Mouse (Mus musculus) urinary bladder, postnatal 4 days (tissue): Measurements from ENCODE around the gene Tbc1d1.
"Not testable (repeated sequence)": the region's sequence is repeated elsewhere in the genome, so short reads cannot be mapped to it uniquely, and the experiment has no call there.

Experiments
- DNase-seq, 2 experiments: peaks; one replicate each; pipeline ENCODE4 v3.0.0; 2021 to 2022; ENCODE audit warnings: low spot score in 2 of 2

The Tbc1d1 gene

DNA sequence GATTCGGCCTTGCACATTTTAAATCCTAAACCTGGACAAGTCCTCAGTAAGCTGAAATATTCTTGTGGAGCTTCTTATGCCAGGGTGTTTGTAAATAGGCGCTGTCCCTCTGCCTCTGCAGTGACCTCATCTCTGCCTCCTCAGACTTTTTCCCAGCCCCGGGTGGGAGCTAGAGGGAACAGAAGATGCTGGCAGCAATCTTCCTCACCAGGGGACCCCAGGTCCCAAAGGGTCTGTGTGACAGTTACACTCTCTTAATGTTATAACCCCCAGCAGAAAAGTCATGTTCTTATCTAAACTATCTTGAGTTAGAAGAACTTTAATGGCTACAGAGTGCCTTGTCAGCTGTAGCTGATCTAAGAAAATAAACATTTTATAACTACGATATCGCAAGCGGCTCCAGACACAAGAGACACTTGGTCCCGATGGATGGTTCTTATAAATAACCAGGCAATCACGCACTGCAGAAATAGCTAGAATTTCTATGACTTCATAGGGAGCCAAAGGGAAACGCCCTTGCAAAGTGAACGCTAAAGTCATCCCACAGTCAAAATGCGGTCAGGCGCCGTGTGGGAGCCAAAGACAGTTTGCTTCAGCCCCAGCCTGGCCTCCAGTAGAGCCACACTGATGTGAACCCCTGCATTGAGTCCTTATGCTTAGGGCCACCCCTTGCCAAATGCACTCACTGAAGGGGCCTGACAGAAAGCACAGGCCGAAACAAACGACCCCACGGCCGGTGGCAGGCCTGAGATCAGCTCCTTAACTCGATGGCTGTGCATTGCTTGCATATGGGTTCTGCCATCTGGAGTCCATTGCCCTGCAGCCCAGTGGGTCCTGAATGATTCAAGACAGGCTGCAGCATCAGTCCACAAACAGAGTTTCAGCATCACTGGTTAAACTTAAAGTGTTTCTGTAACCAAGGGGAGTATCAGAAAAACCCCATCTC, 202.8 kb downstream of the Tbc1d1 start:
- DNase-seq = no peak

DNA sequence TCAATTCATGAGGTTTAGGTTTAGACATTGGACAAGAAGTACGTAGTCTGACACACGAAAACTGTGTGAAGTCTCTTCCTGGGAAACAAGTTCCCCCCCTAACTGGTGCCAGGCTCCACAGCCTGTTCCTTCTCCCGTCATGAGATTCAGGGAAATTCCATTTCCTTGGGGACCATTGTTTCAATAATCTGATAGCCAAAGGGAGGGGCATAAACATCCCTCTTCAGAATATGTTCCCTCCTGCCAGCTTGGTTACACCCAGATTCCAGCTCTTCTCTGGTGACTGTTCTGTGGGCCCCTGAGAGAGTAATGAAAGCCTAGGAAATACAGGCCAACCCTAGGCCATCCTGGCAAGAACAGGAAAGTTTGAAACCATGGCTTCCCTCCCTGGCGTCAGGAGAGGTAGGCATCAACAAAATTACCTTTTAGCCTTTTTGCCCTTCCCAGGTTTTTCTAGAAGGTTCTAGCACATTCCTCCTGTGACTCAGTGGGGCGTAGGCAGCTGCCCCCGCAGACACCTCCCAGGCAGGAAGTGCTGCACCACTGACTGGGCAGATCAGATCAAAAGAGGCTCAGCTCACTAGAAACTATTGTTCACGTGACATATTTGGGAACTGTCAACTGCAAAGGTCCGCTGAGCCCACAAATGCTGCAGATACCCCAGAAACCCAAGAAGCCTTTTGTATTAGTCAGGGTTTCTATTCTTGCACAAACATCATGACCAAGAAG, 204.2 kb downstream of the Tbc1d1 start:
- DNase-seq = no peak

DNA sequence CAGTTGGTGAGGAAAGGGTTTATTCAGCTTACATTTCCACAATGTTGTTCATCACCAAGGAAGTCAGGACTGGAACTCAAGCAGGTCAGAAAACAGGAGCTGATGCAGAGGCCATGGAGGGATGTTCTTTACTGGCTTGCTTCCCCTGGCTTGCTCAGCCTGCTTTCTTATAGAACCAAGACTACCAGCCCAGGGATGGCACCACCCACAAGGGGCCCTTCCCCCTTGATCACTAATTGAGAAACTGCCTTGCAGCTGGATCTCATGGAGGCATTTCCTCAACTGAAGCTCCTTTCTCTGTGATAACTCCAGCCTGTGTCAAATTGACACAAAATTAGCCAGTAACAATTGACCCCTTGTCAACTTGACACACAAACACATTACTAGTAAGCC, 204.8 kb downstream of the Tbc1d1 start:
- DNase-seq = not testable (repeated sequence)

DNA sequence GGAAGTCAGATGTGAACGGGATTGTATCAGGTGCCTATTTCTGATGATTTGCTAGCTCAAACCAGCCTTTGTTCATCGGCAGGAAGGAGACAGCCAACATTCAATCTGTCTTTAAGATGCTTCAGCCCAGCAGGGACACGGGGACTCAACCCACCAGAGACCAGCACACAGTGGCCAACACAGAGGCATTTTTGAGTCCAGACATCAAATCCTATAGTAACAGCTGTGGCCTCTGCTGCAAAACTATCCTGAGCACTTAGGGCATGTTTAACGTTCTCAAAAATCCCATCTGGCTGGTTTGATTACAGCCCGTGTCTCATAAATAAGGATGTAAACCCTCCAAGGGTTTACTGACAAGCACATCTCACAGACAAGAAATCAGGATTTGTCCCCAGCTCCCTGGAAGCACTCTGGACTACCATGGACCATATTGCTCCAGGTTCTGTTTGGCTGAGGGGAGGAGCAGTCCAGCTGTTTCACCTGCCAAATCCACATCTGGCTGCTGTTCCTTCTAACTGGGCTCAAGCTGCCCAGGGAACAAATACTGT, 207.8 kb downstream of the Tbc1d1 start:
- no peak for DNase-seq

DNA sequence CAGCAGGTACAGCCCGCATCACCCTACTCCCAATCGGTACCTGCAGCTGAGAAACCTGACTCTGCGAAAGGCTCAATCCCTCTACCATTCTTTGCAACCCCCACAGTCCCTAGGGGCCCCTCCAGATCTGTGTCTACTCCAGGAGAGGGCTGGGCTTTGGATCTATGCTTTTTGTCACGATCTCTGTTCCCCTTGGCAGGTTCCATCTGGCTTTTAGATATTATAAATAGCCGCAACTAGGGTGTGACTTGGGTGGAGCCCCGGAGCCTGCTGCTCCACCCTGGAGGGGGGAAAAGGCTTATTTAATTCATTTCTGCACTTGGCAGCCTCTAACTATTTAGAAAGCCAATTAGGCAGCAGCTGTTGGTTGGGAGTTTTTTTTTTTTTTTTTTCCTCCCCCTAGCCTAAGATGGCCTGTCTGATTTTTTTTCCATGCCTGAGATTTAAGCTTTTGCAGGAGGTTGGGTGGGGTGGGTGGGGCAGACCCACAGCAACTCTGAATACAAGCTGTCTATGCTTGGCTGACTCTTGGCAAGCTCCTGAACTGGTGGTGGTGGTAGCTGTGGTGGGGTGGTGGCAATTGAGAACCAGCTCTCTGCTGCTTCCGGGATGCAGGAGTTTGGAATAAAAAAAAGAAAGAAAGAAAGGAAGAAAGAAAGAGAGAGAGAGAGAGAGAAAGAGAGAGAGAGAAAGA, 208.5 kb downstream of the Tbc1d1 start:
- no peak for DNase-seq

DNA sequence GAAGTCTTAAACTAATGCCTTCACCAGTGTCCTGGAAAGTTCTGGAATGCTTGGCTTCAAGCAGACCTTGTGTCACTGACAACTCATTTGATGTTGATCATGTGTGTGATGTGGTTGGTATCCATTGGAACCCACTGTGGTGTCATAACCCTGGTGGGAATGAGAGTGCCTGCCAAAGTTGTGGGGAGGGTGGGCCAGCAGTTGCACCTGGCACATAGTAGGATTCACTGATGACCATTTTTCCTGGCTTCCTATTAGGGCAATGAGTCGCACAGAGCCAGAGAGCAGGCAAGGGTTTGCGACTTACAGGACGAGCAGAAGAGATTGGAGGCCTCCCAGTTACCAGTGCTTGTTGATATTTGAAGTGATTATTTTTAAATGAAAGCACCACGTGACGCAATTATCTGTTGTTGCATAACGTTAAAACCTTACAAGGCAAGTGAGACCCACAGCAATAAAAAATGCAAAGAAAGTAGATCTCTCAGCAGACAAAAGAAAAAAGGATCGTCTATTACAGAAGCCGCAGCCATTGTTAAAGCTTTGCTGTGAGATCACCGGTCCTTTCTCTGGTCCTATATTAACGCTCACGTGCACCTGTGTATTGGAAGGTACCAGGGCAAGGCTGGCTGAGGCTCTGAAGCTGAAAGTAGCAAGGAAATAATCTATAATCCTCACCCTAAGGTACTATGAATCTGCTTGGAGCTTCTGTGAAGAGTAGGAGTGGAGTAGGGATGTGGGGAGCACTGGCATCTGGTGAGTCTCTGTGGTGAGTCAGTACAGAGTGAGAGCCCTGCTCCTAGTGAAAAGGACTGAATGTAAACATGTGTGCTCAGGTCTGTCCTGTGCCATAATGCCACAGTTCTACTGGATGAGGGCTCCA, 209.3 kb downstream of the Tbc1d1 start:
- no peak for DNase-seq

DNA sequence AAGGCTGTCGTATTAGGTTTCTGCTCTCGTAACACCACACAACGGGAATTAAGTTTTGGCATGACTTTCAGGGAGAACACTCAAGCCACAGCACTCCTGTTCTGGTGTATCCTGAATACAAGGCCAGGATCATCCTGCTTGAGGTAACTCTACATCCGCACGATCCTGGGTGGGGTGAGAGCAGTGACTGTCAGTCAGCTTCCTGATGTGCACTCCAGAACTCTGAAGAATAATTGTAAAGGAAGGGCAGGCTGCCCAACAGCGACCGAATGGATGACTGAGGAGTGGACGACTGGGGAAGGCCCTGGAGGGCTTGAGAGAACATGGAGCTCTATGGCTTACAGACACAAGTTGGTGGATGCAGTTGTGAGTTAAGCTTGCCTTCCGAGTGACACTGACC, 210.0 kb downstream of the Tbc1d1 start:
- no peak for DNase-seq

DNA sequence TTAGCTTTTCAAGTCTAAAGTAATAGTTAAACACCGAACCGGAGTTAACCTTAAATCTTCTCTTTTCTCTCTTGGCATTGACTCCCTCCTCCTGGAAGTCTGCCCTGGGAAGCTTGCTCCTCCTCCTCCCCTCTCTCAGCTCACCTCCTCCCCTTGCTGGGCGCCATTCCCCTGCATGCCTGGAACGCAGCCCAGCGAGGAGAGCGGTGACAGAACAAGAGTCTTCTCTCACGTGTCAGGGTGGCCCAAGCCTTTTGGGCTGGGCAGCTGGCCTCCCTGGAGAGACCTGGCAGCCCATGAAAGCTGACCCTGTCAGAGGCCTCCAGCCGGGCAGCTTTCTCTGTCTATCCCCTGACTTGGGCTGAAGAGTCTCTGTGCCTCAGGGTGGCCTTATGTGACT, 211.3 kb downstream of the Tbc1d1 start:
- peak; percentile 66 to 82 for DNase-seq

DNA sequence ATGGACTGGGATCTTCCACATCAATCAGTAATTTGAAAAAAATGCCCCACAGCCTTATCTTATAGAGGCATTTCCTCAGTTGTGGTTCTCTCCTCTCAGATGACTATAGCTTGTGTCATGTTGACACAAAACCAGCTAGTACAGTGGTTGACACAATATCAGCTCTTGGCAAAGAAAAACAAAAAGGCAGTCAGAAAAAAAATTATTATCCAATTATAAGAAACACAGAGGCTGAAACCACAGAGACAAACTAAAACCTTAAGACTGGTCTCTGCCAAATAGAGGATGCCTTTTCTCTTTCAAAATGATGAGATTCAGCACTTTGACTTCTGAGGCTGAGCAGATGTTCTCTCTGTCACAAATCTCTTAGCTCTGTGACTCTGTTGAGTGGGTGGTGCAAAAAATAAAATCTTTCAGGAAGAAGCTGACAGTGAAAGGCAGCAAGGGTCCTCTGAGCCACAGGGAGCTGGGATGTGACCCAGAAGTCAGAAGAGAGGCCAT, 215.3 kb downstream of the Tbc1d1 start:
- no peak for DNase-seq

DNA sequence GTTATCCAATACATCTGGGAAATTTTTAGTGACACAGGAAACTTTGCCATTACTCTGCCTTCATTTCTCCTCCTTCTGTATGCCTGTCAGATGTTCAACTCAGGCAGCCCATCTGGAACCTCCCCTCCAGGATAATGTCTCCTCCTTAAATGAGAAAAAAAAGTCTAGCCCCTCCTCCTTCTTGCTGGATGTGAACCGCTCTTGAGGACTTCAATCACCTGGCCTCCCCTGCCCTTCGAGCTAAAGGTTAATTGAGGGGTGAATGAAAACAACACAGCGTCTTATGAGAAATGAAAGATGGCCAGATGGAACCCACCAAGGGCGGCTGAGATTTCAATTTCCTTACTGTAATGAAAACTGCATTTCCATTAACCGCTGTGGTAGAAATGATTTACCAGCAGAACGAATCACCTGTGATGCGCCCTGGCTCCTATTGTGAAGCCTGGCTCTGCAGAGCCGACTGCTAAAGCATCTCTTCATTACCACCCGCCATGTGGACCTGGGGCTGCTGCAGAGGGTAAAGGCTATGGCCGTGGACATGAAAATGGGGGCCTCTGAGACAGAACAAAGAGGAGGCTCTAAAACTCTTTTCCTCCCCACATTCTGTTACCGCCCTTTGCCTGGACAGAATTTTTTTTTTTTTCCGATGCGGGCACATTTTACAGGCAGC, 216.3 kb downstream of the Tbc1d1 start:
- no peak for DNase-seq

DNA sequence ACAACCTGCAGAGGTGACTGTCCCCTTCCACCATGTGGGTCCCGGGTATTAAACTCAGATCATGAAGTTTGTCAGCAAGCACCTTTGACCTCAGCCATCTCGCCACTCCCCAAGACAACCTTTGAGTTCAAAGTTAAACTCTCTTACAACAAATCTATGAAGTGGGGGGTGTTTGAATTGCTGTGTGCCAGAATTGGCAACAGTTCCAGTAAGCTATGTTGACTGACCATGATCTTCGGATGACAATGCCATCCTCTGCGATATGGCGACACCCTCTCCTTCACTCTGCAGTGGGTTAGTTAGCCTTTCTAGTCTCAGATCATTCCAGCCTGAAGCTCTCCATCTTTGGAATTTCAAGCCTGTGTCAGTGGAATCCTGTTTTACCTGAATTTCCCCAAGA, 217.6 kb downstream of the Tbc1d1 start:
- no peak for DNase-seq

DNA sequence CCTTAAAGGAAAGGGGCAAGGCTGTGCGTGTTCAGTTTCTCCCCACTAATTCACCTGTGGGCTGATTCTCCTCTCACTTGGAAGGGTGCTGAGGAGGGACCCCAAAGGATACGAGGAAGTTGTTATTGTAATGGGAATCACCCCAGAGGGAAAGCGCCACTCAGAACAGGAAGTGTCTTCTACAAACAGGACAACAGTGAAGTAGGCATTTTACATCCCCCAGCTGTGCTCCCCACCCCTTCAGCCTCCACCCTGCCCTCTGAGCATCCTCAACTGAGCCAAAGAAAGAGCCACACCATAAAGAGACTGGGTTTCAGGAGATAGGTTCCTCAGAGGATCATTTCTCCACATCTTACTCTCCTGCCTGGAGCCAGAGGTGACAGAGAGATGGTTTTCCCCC, 219.7 kb downstream of the Tbc1d1 start:
- DNase-seq = no peak

DNA sequence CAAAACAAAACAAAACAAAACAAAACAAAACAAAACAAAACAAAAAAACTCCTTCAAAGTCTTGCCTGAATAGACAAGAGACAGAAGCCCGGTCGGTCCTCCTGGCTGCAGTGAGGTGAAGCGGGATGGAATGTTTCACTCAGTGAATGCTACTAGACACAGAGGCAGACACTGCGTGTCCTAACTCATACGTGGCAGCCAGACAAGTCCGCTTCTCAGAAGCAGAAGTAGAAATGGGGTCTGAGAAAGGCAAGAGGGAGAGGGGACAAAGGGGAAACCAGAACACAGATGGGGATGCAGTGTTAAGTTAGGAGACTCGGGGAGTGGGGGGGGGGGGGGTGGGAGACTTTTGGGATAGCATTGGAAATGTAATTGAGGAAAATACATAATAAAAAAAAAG, 220.4 kb downstream of the Tbc1d1 start:
- no peak for DNase-seq

DNA sequence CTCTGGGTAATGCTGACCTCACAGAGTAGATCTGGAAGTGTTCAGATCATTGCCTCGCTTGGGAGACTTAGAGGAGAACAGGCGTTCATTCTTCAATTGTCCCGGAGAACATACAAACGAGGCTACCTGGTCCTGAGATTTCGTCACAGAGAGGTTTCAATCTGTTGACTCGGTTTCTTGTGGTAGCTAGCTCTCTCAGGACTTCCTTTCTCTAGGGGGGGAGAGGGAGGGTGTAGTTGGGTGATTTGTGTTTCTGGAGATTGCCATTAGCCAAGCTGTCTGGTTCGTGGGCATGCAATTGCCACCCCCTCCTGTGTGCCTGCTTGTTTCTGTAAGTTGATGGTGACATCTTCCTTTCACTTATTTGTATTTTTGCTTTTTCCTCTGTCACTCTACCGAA, 221.6 kb downstream of the Tbc1d1 start:
- no peak for DNase-seq

DNA sequence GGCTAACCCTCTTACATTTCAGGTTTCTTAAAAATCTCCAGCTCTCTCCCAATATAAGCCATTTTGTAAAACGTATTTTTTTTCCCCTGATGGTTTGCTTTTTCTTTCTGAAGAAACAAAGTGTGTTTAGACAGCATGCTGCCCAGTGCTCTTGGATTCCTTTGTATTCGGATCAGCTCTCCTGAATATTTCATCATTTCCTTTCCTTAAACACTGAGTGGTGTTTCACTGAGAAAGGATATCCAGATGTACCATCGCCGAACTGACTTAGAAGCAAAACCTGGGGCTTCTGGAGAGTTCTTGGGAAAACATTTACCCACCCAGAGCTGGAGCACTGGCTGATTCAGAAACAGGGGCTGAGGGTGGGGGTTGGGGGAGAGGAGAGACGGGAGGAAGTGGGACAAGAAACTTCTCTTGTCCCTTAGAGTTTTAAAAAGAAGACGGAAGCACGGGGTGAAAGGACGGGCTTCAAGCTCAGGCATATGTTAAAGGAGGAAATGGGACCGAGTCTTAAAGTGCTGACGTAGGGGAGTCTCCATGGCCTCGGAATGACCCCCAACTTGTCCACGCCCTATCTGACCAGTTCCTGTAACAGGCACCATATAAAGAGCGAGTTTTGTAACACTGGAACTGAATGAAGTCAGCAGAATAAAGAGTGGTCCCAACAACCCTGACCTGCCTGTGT, 222.6 kb downstream of the Tbc1d1 start:
- no peak for DNase-seq

DNA sequence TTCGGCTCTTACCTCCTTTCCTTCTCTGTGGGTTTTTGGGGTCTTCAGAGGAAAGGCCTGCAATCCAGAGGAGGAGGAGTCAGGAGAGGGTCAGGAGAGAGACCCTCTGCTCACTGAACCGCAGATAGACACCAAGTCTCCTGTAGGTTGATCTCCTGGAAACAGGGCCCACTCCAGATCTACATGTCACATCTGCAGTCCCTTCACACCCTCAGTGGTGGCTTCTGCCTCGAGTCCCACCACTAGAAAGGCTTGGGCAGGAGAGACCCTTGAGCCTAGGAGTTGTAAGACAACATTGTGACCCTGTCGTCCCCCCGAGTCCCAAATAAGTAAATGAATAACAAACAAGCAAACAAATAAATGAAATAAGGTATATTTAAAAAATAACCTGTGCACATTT, 223.7 kb downstream of the Tbc1d1 start:
- DNase-seq = no peak

DNA sequence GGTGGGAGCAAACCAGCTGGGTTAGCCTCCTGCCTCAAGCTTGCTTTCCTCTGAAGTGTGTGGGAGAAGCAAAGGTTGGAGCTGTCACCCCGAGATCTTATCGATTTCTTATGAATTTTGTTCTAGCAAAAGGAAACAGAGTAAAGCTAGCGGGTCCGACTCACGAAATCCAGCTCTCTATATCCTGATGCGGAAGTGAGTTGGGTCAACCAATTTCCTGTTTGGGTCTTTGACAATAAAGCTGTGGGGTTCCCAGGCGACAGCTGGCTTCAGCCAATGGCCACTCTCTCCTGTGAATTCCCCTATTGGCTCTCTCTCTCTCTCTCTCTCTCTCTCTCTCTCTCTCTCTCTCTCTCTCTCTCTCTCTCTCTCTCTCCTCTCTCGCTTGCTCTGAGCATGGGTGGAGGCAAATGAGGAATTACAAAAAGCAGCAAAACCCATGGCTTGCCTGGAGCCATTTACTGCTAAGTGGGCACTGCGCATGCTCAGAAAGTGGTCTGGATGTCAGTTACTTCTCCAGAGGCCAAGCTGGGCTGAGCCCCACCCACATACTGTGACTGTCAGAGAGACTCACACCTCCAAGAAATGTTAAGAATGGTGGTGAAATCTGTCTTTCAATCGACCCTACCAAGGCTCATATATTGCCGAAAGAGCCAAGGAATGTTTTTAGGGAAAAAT, 224.7 kb downstream of the Tbc1d1 start:
- DNase-seq = no peak

DNA sequence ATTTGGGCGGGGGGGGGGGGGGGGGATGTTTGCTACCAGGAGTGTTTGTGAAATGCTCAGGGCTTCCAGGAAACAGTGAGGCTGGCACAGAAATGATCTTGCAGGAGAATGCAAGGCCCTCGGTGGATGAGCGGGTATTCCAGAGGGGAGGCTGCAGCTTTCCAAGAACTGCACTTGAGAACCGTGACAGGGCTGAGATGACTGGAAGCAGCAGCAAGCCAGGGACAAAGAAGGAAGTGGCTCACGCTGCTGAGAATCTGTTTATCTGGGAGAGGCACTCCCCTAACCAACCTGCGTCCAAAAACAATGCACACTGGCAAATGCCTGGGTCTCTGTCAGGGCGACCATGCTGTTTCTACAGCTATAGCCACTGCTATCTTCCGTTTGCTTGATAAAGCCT, 225.4 kb downstream of the Tbc1d1 start:
- no peak for DNase-seq

DNA sequence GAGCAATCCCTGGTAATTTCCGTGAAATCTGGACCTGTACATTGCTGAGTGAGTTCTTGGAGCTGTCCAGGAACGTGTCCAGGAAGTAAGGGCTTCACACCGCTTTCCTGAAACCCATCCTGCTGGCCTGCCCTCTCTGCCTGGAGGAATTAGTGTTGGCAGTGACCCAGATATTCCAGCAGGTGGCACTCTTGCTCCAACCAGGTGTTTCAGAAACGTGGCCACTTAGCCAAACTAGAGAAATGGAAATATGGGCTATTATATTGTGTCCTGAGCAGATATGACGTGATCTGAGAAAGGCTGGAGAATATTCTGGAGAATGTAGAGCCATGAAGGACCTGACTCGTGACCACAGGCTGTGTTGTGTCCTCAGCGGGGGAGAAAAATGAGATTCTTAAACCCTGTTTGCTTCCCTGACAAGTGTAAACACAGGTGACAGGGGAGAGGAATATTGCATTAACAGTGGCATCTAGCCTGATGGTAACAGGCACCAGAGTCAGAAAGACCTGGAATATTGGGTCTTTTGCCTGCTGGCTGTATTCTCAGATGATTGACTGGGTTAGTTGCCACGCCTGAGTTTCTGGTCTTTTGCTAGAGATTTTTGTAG, 226.4 kb downstream of the Tbc1d1 start:
- peak; percentile 76 to 84 for DNase-seq
